Mouse (Mus musculus) heart, adult 2 months (tissue): ENCODE measurements around the gene Slc25a38. TPM values are rescaled to one million over a fixed set of nuclear protein-coding genes. Genes with fewer than 3 reads are reported as not detected.

ENCODE experiments used
- DNase-seq, 2 experiments: peaks; one replicate each; pipeline ENCODE4 v3.0.0; 2021
- H3K27ac ChIP-seq: fragments of 200-600 bp; 2 replicates; pipeline ENCODE4 v1.8.1; 2022
- H3K27me3 ChIP-seq: fragments of 200-500 bp; 2 replicates; pipeline ENCODE4 v1.6.1; 2012; ENCODE audit warnings: mild to moderate bottlenecking, low read length, inconsistent platforms, mixed read lengths; ENCODE audit not compliant: control insufficient read depth, insufficient read depth
- H3K36me3 ChIP-seq: fragments of 200-500 bp; 2 replicates; pipeline ENCODE4 v1.6.1; 2012; ENCODE audit warnings: low read length, inconsistent platforms; ENCODE audit not compliant: control insufficient read depth, insufficient read depth
- H3K4me1 ChIP-seq: fragments of 200-500 bp; 2 replicates; pipeline ENCODE4 v1.6.1; 2011; ENCODE audit warnings: low read length; ENCODE audit not compliant: control insufficient read depth, insufficient read depth
- H3K4me3 ChIP-seq: fragments of 200-600 bp; 2 replicates; pipeline ENCODE4 v1.8.1; 2022
- H3K79me2 ChIP-seq: fragments of 200-500 bp; replicated peaks from 2 replicates; pipeline ENCODE4 v1.6.1; 2012; ENCODE audit warnings: mild to moderate bottlenecking, inconsistent platforms, low read length, moderate library complexity, mixed read lengths; ENCODE audit not compliant: control insufficient read depth, insufficient read depth
- H3K9ac ChIP-seq: fragments of 200-500 bp; 2 replicates; pipeline ENCODE4 v1.6.1; 2012; ENCODE audit warnings: low read depth, mild to moderate bottlenecking, control low read depth, inconsistent platforms, low read length, mixed read lengths
- CTCF ChIP-seq: fragments of 200-600 bp; IDR thresholded peaks from 2 replicates; pipeline ENCODE4 v1.8.1; 2022; ENCODE audit warnings: antibody characterized with exemption, mild to moderate bottlenecking, moderate library complexity
- EP300 ChIP-seq: fragments of 200-500 bp; IDR thresholded peaks from 2 replicates; pipeline ENCODE4 v1.6.1; 2011; ENCODE audit warnings: low read depth, low read length, control low read depth; ENCODE audit not compliant: insufficient read depth
- POLR2A ChIP-seq: fragments of 200-500 bp; IDR thresholded peaks from 2 replicates; pipeline ENCODE4 v1.6.1; 2011; ENCODE audit warnings: mild to moderate bottlenecking, low read depth, low read length, control low read depth; ENCODE audit not compliant: insufficient read depth
- WGBS: fragments of 180-500 bp; shearing (Covaris S2); methylation state at CpG from one replicate; pipeline ENCODE4 v1.1.7; 2018; 5-methylcytosine and 5-hydroxymethylcytosine counted together
- intact Hi-C: fragments of 180-260 bp; cut with DNase I; formaldehyde crosslinking; loops from one replicate; pipeline ENCODE4 v1.15.1; 2025
- polyA plus RNA-seq: library from polyadenylated mRNA; depleted of rRNA; stranded (reverse); fragments of >200 nt; gene quantifications from 2 replicates; pipeline ENCODE4 v1.2.3, GENCODE M21; 2012
- total RNA-seq, 2 experiments: library from RNA; stranded (reverse); gene quantifications; 2 replicates each; pipeline ENCODE4 v1.2.3; 2021

Slc25a38 gene
- total and polyA plus RNA-seq, 3 experiments, result 18.4 to 29.1 (median 22.7) TPM

- Histone ChIP-seq H3K79me2 (no peaks in the 10 kb centered on the region; the same call in 1 of the 2 replicates), H3K27me3 (no peaks in the 10 kb centered on the region), H3K4me3 (no peak overlapping the region), H3K27ac (no peak overlapping the region), H3K9ac (no peak overlapping the region), H3K4me1 (peaks cover 7% of the 10 kb centered on the region), H3K36me3 (peaks cover 3% of the 10 kb centered on the region)
- no peak for DNase-seq
- intact Hi-C loops, result no loop called here
- TF ChIP-seq POLR2A (no peak), EP300 (no peak), CTCF (no peak)
- WGBS, result 88% methylated on average over 3 of the region's 3 CpGs
Measured at GRCm38 (mm10) chr9:120131784-120132288, 21.7 kb downstream of the Slc25a38 start.

GRCm38 (mm10) chr9:120132980-120133754 lies 23.0 kb downstream of the Slc25a38 start:
- WGBS, result 44% methylated on average over 8 of the region's 8 CpGs
- Histone ChIP-seq H3K27ac (no peak overlapping the region), H3K4me1 (peaks cover 7% of the 10 kb centered on the region), H3K79me2 (no peaks in the 10 kb centered on the region), H3K4me3 (no peak overlapping the region), H3K27me3 (no peaks in the 10 kb centered on the region), H3K36me3 (peaks cover 3% of the 10 kb centered on the region), H3K9ac (no peak overlapping the region)
- TF ChIP-seq EP300 (no peak), POLR2A (0 out of 2 replicates have a peak, but pooled peaks have one; percentile 6), CTCF (no peak)
- no peak for DNase-seq
- intact Hi-C loops, result no loop called here

- no peaks in the 10 kb centered on the region for H3K79me2 ChIP-seq
- no peak overlapping the region for H3K9ac ChIP-seq
- no peak overlapping the region for H3K4me3 ChIP-seq
- TF ChIP-seq POLR2A (0 out of 2 replicates have a peak, but pooled peaks have one; percentile 7), EP300 (no peak), CTCF (no peak)
- peaks cover 2% of the 10 kb centered on the region for H3K4me1 ChIP-seq
- intact Hi-C loops, result no loop called here
- peaks cover 3% of the 10 kb centered on the region for H3K36me3 ChIP-seq
- WGBS, result 43% methylated on average over 6 of the region's 6 CpGs
- H3K27me3 ChIP-seq, result no peaks in the 10 kb centered on the region
- no peak for DNase-seq
- no peak overlapping the region for H3K27ac ChIP-seq
Measured at GRCm38 (mm10) chr9:120133755-120134475, 23.7 kb downstream of the Slc25a38 start.

- H3K27ac ChIP-seq, result no peak overlapping the region
- 70% methylated on average over 13 of the region's 13 CpGs for WGBS
- no peak overlapping the region for H3K4me3 ChIP-seq
- H3K36me3 ChIP-seq, result no peaks in the 10 kb centered on the region; the same call in 1 of the 2 replicates
- DNase-seq, result no peak
- TF ChIP-seq CTCF (no peak), POLR2A (no peak), EP300 (no peak)
- no peaks in the 10 kb centered on the region for H3K79me2 ChIP-seq
- no peaks in the 10 kb centered on the region for H3K27me3 ChIP-seq
- H3K9ac ChIP-seq, result no peak overlapping the region
- H3K4me1 ChIP-seq, result no peaks in the 10 kb centered on the region
- intact Hi-C loops, result no loop called here
Measured at GRCm38 (mm10) chr9:120134529-120135160, 24.5 kb downstream of the Slc25a38 start.

- intact Hi-C loops, result no loop called here
- TF ChIP-seq EP300 (no peak), POLR2A (no peak), CTCF (no peak)
- Histone ChIP-seq H3K9ac (no peak overlapping the region), H3K4me1 (no peaks in the 10 kb centered on the region), H3K4me3 (no peak overlapping the region), H3K27me3 (no peaks in the 10 kb centered on the region), H3K79me2 (no peaks in the 10 kb centered on the region), H3K27ac (no peak overlapping the region), H3K36me3 (no peaks in the 10 kb centered on the region)
- DNase-seq, result no peak
- 87% methylated on average over 11 of the region's 11 CpGs for WGBS
Measured at GRCm38 (mm10) chr9:120135454-120135853, 25.3 kb downstream of the Slc25a38 start.
